Mouse (Mus musculus): ENCODE results near the gene Ppfia2. TPM values are rescaled to one million over a fixed set of nuclear protein-coding genes. Genes with fewer than 3 reads are reported as not detected.

The Ppfia2 gene
- 35.0 and 59.5 TPM in 2 replicates for polyA plus RNA-seq (2021; fragmentation: Nextera tagmentation)
- long read RNA-seq, experiment 1, partial matches to known transcripts = 113 of 169 reads
- long read RNA-seq, experiment 1, other reads (novel, unspliced or antisense) = 56 of 169 reads
- long read RNA-seq, experiment 2, full-length matches to known transcripts = 6 of 99 reads
- long read RNA-seq, experiment 2, partial matches to known transcripts = 40 of 99 reads
- long read RNA-seq, experiment 2, other reads (novel, unspliced or antisense) = 53 of 99 reads

DNA sequence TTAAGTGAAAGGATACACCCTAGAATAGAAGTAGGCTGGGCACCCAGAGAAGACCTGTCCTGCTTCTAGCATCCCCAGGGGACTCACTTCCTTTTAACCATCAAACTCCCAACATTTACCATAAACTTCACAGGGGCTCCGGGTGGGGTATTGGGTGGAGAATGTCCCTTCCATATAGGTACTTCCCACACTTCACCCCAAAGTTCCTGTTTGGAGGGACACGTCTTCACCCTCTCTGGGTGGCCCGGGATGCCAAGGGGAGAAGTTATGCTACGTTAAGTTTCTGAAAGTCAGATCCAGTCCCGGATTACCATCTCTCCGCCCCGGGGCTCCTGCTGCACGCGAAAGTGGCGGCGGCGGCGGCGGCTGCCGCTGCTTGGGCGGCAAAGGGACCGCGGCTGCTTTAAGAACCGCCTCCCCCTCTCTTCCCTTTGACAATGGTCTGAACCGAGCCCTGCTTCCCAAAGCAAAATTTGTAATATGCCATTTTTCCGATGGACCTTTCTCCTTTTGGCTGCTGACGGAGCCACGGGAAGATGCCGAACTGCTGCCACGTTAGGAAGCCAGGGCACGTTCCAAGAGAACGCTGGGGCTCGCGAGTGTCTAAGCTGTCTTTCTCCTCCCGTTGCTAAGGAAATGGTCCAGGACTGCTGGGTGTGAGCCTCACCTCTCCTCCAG, at the start of gene Ppfia2:
TSS of gene Ppfia2 (plus strand) at position 485 of the 678 bp plus-strand sequence.

Measured in layer of hippocampus, adult 6 months (tissue).